Mouse (Mus musculus) limb, embryonic 12.5 days (tissue): ENCODE results near the gene Ccdc117. TPM values are rescaled to one million over a fixed set of nuclear protein-coding genes. Genes with fewer than 3 reads are reported as not detected.

ENCODE experiments used
- ATAC-seq: fragments of 200-750 bp; cut with Nextera tagmentation; 2 replicates; pipeline ENCODE4 v1.8.0; 2017; ENCODE audit warnings: low read depth, moderate TSS enrichment; ENCODE audit not compliant: insufficient number of reproducible peaks, insufficient read depth, low FRiP score, low TSS enrichment
- H3K27ac ChIP-seq: fragments of 300-500 bp; sonication (generic); 2 replicates; pipeline ENCODE4 v1.5.1; 2016; ENCODE audit warnings: mild to moderate bottlenecking, moderate library complexity
- H3K27me3 ChIP-seq: fragments of 300-500 bp; sonication (generic); 2 replicates; pipeline ENCODE4 v1.6.1; 2016; ENCODE audit warnings: mild to moderate bottlenecking, moderate library complexity
- H3K36me3 ChIP-seq: fragments of 300-500 bp; sonication (generic); 2 replicates; pipeline ENCODE4 v1.6.1; 2016; ENCODE audit warnings: mild to moderate bottlenecking, moderate library complexity
- H3K4me1 ChIP-seq: fragments of 300-500 bp; sonication (generic); replicated peaks from 2 replicates; pipeline ENCODE4 v1.6.1; 2016
- H3K4me2 ChIP-seq: fragments of 300-500 bp; sonication (generic); 2 replicates; pipeline ENCODE4 v1.6.1; 2016; ENCODE audit warnings: mild to moderate bottlenecking, moderate library complexity
- H3K4me3 ChIP-seq: fragments of 300-500 bp; sonication (generic); replicated peaks from 2 replicates; pipeline ENCODE4 v1.5.1; 2016; ENCODE audit warnings: mild to moderate bottlenecking
- H3K9ac ChIP-seq: fragments of 300-500 bp; sonication (generic); replicated peaks from 2 replicates; pipeline ENCODE4 v1.6.1; 2016; ENCODE audit warnings: mild to moderate bottlenecking, moderate library complexity
- H3K9me3 ChIP-seq: fragments of 300-500 bp; sonication (generic); 2 replicates; pipeline ENCODE4 v1.6.1; 2016; ENCODE audit warnings: mild to moderate bottlenecking, moderate library complexity
- WGBS: fragments of 180-500 bp; shearing (Covaris S2); methylation state at CpG from one replicate; pipeline ENCODE4 v1.1.7; 2016; 5-methylcytosine and 5-hydroxymethylcytosine counted together
- polyA plus RNA-seq: library from polyadenylated mRNA; unstranded; fragments of >200 nt; fragmentation: Nextera tagmentation; extraction: Ambion mirVana; gene quantifications from 2 replicates; pipeline ENCODE4 v1.2.1, GENCODE M21; 2016

Gene Ccdc117
- polyA plus RNA-seq, 1 experiment from 2014 or later, result 30.1 TPM

- no peak overlapping the region for H3K27ac ChIP-seq
- WGBS, result 84% methylated on average over 6 of the region's 6 CpGs
- H3K9me3 ChIP-seq, result no peaks in the 10 kb centered on the region
- H3K27me3 ChIP-seq, result no peaks in the 10 kb centered on the region
- peaks cover 94% of the 10 kb centered on the region for H3K36me3 ChIP-seq
- H3K9ac ChIP-seq, result no peak overlapping the region
- no peak overlapping the region for H3K4me2 ChIP-seq
- H3K4me3 ChIP-seq, result no peak overlapping the region
- no peaks in the 10 kb centered on the region for H3K4me1 ChIP-seq
- no peak for ATAC-seq
These were observed 11.3 kb downstream of the Ccdc117 start for GRCm38 (mm10) chr11:5530717-5531116.

- Histone ChIP-seq H3K4me1 (no peaks in the 10 kb centered on the region), H3K9ac (no peak overlapping the region), H3K27ac (no peak overlapping the region), H3K36me3 (peaks cover 99% of the 10 kb centered on the region), H3K4me2 (no peak overlapping the region), H3K4me3 (no peak overlapping the region), H3K27me3 (no peaks in the 10 kb centered on the region), H3K9me3 (no peaks in the 10 kb centered on the region)
- ATAC-seq, result no peak
- WGBS, result 88% methylated on average over 5 of the region's 5 CpGs
These were observed 11.8 kb downstream of the Ccdc117 start for GRCm38 (mm10) chr11:5530172-5530571.

- 83% methylated on average over 5 of the region's 5 CpGs for WGBS
- no peaks in the 10 kb centered on the region for H3K27me3 ChIP-seq
- no peaks in the 10 kb centered on the region for H3K9me3 ChIP-seq
- no peak overlapping the region for H3K27ac ChIP-seq
- no peak overlapping the region for H3K4me3 ChIP-seq
- H3K4me1 ChIP-seq, result no peaks in the 10 kb centered on the region
- ATAC-seq, result no peak
- peaks cover 99% of the 10 kb centered on the region for H3K36me3 ChIP-seq
- no peak overlapping the region for H3K4me2 ChIP-seq
- H3K9ac ChIP-seq, result no peak overlapping the region
These were observed 13.1 kb downstream of the Ccdc117 start for GRCm38 (mm10) chr11:5528841-5529240.

GRCm38 (mm10) chr11:5527865-5528523 is 14.0 kb downstream of the Ccdc117 start:
- no peak overlapping the region for H3K4me3 ChIP-seq
- H3K36me3 ChIP-seq, result peaks cover 99% of the 10 kb centered on the region
- no peak for ATAC-seq
- 90% methylated on average over 5 of the region's 5 CpGs for WGBS
- H3K4me2 ChIP-seq, result no peak overlapping the region
- H3K4me1 ChIP-seq, result peaks cover under 1% of the 10 kb centered on the region
- no peak overlapping the region for H3K27ac ChIP-seq
- H3K9me3 ChIP-seq, result no peaks in the 10 kb centered on the region
- no peaks in the 10 kb centered on the region for H3K27me3 ChIP-seq
- no peak overlapping the region for H3K9ac ChIP-seq

GRCm38 (mm10) chr11:5526573-5527439 is 15.2 kb downstream of the Ccdc117 start:
- no peak overlapping the region for H3K4me3 ChIP-seq
- no peaks in the 10 kb centered on the region for H3K9me3 ChIP-seq
- peaks cover 94% of the 10 kb centered on the region for H3K36me3 ChIP-seq
- H3K27me3 ChIP-seq, result no peaks in the 10 kb centered on the region
- ATAC-seq, result no peak
- no peak overlapping the region for H3K4me2 ChIP-seq
- H3K4me1 ChIP-seq, result peaks cover 13% of the 10 kb centered on the region
- WGBS, result 92% methylated on average over 7 of the region's 7 CpGs
- H3K27ac ChIP-seq, result no peak overlapping the region
- no peak overlapping the region for H3K9ac ChIP-seq

GRCm38 (mm10) chr11:5525418-5525817 is 16.6 kb downstream of the Ccdc117 start:
- H3K4me2 ChIP-seq, result no peak overlapping the region
- ATAC-seq, result no peak
- no peak overlapping the region for H3K4me3 ChIP-seq
- H3K9me3 ChIP-seq, result no peaks in the 10 kb centered on the region
- no peak overlapping the region for H3K27ac ChIP-seq
- H3K27me3 ChIP-seq, result no peaks in the 10 kb centered on the region
- no peak overlapping the region for H3K9ac ChIP-seq
- 88% methylated on average over 4 of the region's 4 CpGs for WGBS
- peaks cover 80% of the 10 kb centered on the region for H3K36me3 ChIP-seq
- H3K4me1 ChIP-seq, result peaks cover 13% of the 10 kb centered on the region

- H3K27ac ChIP-seq, result no peak overlapping the region
- no peak overlapping the region for H3K9ac ChIP-seq
- no peak for ATAC-seq
- H3K9me3 ChIP-seq, result no peaks in the 10 kb centered on the region
- 93% methylated on average over 11 of the region's 11 CpGs for whole genome bisulfite sequencing
- no peak overlapping the region for H3K4me3 ChIP-seq
- H3K27me3 ChIP-seq, result no peaks in the 10 kb centered on the region
- H3K4me1 ChIP-seq, result peaks cover 16% of the 10 kb centered on the region
- H3K4me2 ChIP-seq, result peak overlapping the region; percentile 63
- peaks cover 56% of the 10 kb centered on the region for H3K36me3 ChIP-seq
These were observed 19.1 kb downstream of the Ccdc117 start for GRCm38 (mm10) chr11:5522798-5523415.

GRCm38 (mm10) chr11:5521516-5522291 is 20.3 kb downstream of the Ccdc117 start:
- peak overlapping the region; percentile 93 for H3K27ac ChIP-seq
- under 1% methylated on average over 34 of the region's 34 CpGs for WGBS
- H3K36me3 ChIP-seq, result peaks cover 45% of the 10 kb centered on the region
- no peaks in the 10 kb centered on the region for H3K27me3 ChIP-seq
- no peak for ATAC-seq
- H3K4me1 ChIP-seq, result peaks cover 16% of the 10 kb centered on the region
- peak overlapping the region; percentile 97 for H3K9ac ChIP-seq
- H3K9me3 ChIP-seq, result no peaks in the 10 kb centered on the region
- peak overlapping the region; percentile 98 for H3K4me3 ChIP-seq
- peak overlapping the region; percentile 63 for H3K4me2 ChIP-seq

GRCm38 (mm10) chr11:5521266-5521515 is 20.8 kb downstream of the Ccdc117 start:
- Histone ChIP-seq H3K4me2 (peak overlapping the region; percentile 63), H3K27me3 (no peaks in the 10 kb centered on the region), H3K36me3 (peaks cover 39% of the 10 kb centered on the region), H3K9ac (peak overlapping the region; percentile 97), H3K9me3 (no peaks in the 10 kb centered on the region), H3K4me3 (peak overlapping the region; percentile 98), H3K4me1 (peaks cover 16% of the 10 kb centered on the region), H3K27ac (peak overlapping the region; percentile 93)
- 0% methylated on average over 13 of the region's 13 CpGs for WGBS
- ATAC-seq, result no peak

- peak; percentile 97 for ATAC-seq
- no peaks in the 10 kb centered on the region for H3K27me3 ChIP-seq
- H3K9me3 ChIP-seq, result no peaks in the 10 kb centered on the region
- peak within 1 kb of the TSS; percentile 98 for H3K4me3 ChIP-seq
- H3K9ac ChIP-seq, result peak within 1 kb of the TSS; percentile 97
- H3K27ac ChIP-seq, result peak within 1 kb of the TSS; percentile 93
- H3K4me2 ChIP-seq, result peak within 1 kb of the TSS; percentile 63
- peaks cover 16% of the 10 kb centered on the region for H3K4me1 ChIP-seq
- under 1% methylated on average over 72 of the region's 72 CpGs for WGBS
- H3K36me3 ChIP-seq, result peaks cover 34% of the 10 kb centered on the region
These were observed 21.3 kb downstream of the Ccdc117 start, which contains the start of gene Xbp1 for GRCm38 (mm10) chr11:5520412-5521265. Gene Xbp1, plus strand, starts transcription at chr11:5520659.
